Mouse (Mus musculus): ENCODE results near the gene Kbtbd7.
A peak's percentile ranks its signal among the peaks of the same experiment; 100 is the strongest.
"Not testable (repeated sequence)": the region's sequence is repeated elsewhere in the genome, so short reads cannot be mapped to it uniquely, and the experiment has no call there.

The Kbtbd7 gene

GRCm38 (mm10) chr14:79451681-79452590 lies 25.6 kb downstream of the Kbtbd7 start, which contains the start of gene Kbtbd6:
Gene Kbtbd6, plus strand, starts transcription at chr14:79451835.
- DNase-seq (ENCODE audit: low read depth, low spot score): peak; percentile 89

- DNase-seq (ENCODE audit: low read depth, low spot score): not testable (repeated sequence)
Observed at GRCm38 (mm10) chr14:79452591-79452934, 26.3 kb downstream of the Kbtbd7 start.

DNA sequence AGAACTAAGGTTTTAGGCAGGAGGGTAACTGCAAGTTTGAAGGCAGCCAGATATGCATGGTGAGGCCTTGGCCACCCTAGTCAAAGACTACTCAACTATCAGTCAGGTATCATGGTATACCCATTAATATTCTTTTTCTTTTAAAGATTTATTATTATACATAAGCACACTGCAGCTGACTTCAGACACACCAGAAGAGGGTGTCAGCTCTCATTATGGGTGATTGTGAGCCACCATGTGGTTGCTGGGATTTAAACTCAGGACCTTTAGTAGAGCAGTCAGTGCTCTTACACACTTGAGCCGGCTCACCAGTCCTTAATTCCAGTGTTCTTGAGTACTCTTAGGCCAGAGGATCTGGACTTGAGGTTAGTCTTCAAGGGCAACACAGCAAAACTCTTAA lies 34.1 kb downstream of the Kbtbd7 start:
- DNase-seq (ENCODE audit: low read depth, low spot score): no peak

GRCm38 (mm10) chr14:79460988-79461387 lies 34.7 kb downstream of the Kbtbd7 start:
- no peak for DNase-seq (ENCODE audit: low read depth, low spot score)

DNA sequence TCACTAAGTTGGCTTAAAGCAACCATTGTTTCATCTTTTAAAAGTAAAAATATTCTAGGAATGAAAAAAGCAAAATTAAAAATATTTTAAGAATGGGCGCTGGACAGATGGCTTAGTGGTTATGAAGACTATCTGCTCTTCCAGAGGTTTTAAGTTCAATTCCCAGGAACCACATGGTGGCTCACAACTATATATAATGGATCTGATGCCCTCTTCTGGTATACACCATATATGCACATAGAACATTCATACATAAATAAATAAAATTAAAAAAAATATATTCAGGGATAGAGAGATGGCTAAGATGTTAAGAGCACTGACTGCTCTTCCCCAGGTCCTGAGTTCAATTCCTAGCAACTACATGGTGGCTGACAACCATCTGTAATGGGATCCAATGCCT lies 39.3 kb downstream of the Kbtbd7 start:
- DNase-seq (ENCODE audit: low read depth, low spot score): no peak

DNA sequence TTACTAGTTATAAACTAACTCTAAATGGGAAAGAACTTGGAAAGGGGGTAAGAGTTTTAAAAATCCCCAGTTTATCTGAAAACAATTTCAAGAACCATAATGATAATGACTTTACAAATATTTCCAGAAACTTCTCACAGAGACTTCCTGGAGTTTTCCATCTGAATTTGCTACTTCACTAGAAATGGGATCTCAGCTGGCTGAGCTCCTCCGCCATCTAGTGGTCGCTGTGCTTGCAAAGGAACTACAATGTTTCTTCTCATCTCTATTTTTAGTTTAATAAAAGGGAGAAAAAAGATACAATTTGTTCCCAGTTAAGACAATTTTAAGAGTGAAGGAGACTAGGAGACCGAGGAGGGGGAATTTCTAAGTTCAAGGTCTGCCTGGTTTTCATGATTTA lies 41.3 kb downstream of the Kbtbd7 start:
- peak; percentile 50 for DNase-seq (ENCODE audit: low read depth, low spot score)

- DNase-seq (ENCODE audit: low read depth, low spot score): no peak
Observed at GRCm38 (mm10) chr14:79473384-79473783, 47.1 kb downstream of the Kbtbd7 start.

Data from telencephalon, adult 2 months (tissue).